Mouse (Mus musculus) liver, postnatal 0 days (tissue): ENCODE measurements at regions not wholly inside any gene's neighbourhood (a gene's known extent, or its start where the extent isn't known, plus 50 kb on each side); places are given as distances from the start of the nearest gene placed in this dataset.

Source experiments
- CTCF ChIP-seq: sonication (generic); IDR thresholded peaks from 2 replicates; pipeline ENCODE4 v1.5.1; 2016; ENCODE audit warnings: antibody characterized with exemption, low read depth
- EP300 ChIP-seq: IDR thresholded peaks from 2 replicates; pipeline ENCODE4 v1.6.1; 2016; ENCODE audit warnings: antibody characterized with exemption, low read depth, mild to moderate bottlenecking

DNA sequence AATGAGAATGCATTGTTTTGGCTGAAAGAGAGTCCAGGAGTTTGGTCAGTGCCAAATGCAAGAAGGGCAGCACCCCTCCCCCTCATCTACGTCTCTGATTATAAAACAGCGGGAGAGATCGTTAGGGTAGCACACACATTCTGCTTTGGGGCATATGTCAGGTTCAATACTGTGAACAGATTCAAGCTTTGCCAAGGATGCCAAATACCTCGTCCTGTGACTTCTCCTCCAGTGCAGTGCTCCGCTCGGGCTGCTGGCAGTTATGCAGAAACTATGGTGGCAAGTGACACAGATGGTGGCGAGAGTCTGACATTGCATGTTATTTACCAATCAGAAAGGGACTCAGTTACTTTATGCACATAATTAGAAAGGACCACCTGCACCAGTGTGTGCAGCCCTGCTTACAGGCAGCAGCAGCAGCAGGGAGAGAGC, 799.9 kb downstream of the Robo1 start:
- TF ChIP-seq CTCF (no peak), EP300 (no peak)
